Mouse (Mus musculus) thymus, postnatal 10 days (tissue): ENCODE data around the gene Gpr22.

Source experiments
- DNase-seq, 2 experiments: peaks; one replicate each; pipeline ENCODE4 v3.0.0; 2021; ENCODE audit warnings: low spot score in 2 of 2

The Gpr22 gene

GRCm38 (mm10) chr12:31667187-31667586, 46.6 kb downstream of the Gpr22 start:
- no peak for DNase-seq

GRCm38 (mm10) chr12:31665999-31666398, 47.7 kb downstream of the Gpr22 start:
- no peak for DNase-seq
